ENCODE assay signal across 13 mouse cellular contexts in the genomic region with DNA sequence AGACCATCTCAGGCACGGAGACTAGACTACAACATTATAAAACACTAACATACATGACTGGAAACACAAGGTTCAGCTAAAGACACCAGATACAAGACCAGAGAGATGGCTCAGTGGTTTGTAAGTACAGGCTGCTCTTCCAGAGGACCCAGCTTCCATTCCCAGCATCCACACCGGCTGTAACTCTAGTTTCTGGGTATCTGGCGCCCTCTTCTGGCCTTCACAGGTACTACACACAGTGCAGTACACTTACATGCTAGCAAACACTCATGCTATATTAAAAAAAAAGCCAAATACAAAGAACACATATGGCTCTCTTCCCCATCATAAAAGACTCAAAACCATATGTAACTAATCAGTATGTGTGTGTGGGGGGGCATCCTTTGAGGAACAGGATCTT. TPM values are rescaled to one million over a fixed set of nuclear protein-coding genes. Genes with fewer than 3 reads are reported as not detected.
DNase-seq lines count a peak whose midpoint lies in the region; ATAC-seq and TF ChIP-seq lines count a peak whose summit lies in the region.
"Had no signal": no experiment of that assay in that cellular context is flagged by ENCODE, and none has a peak within 500 bp of the region (broad histone marks: within the 10 kb centered on the region; RNA-seq: fewer than 3 reads in every experiment).

No protein-coding gene starts in this region.

- H3K36me3 ChIP-seq in limb, embryonic 10.5 days, result no peaks in the 10 kb centered on the region
- no peaks in the 10 kb centered on the region for H3K36me3 ChIP-seq in hindbrain, embryonic 11.5 days (ENCODE audit: control insufficient read depth, insufficient read depth, low read length)
- H3K36me3 ChIP-seq: forebrain, embryonic 15.5 days; liver, embryonic 15.5 days had no signal

- no peaks in the 10 kb centered on the region for H3K9me3 ChIP-seq in limb, embryonic 10.5 days (replicated peaks)
- H3K9me3 ChIP-seq in hindbrain, embryonic 11.5 days (ENCODE audit: control insufficient read depth, low read length), result no peaks in the 10 kb centered on the region
- H3K9me3 ChIP-seq: forebrain, embryonic 15.5 days had no signal

- no peak for ATAC-seq in hindbrain, embryonic 11.5 days (ENCODE audit: low FRiP score)
- ATAC-seq: forebrain, embryonic 15.5 days had no signal

- no peaks in the 10 kb centered on the region for H3K4me1 ChIP-seq in cortical plate, adult 2 months (ENCODE audit: control insufficient read depth, insufficient read depth, low read length)
- peaks cover 1% of the 10 kb centered on the region for H3K4me1 ChIP-seq in limb, embryonic 10.5 days
- no peaks in the 10 kb centered on the region for H3K4me1 ChIP-seq in hindbrain, embryonic 11.5 days (replicated peaks; ENCODE audit: control insufficient read depth, insufficient read depth, low read length)
- H3K4me1 ChIP-seq: forebrain, embryonic 15.5 days; liver, embryonic 15.5 days; megakaryocyte, embryonic 14.5 days had no signal

- no peaks in the 10 kb centered on the region for H3K27me3 ChIP-seq in limb, embryonic 10.5 days (ENCODE audit: low read depth, poor library complexity, severe bottlenecking)
- no peaks in the 10 kb centered on the region for H3K27me3 ChIP-seq in hindbrain, embryonic 11.5 days (ENCODE audit: control insufficient read depth, insufficient read depth, low read length)
- H3K27me3 ChIP-seq: forebrain, embryonic 15.5 days; liver, embryonic 15.5 days had no signal

- TF ChIP-seq POLR2A in cortical plate, adult 2 months (IDR thresholded peaks at IDR 0.05; ENCODE audit: extremely low read depth, insufficient read depth, low read length), result no peak

- no peak for DNase-seq in layer of hippocampus, adult 2 months (ENCODE audit: low spot score in 2 of 2)
- no peak for DNase-seq in layer of hippocampus, adult 9-11 months
- peak; percentile 25 for DNase-seq in 416B (ENCODE audit: low read depth)
- DNase-seq in B cell, adult 2 months, result peak; percentile 24 to 34
- DNase-seq in limb, embryonic 10.5 days (ENCODE audit: low spot score), result no peak
- DNase-seq in hindbrain, embryonic 11.5 days (ENCODE audit: low spot score), result no peak
- DNase-seq: cerebellum, postnatal 36 days; kidney, postnatal 36 days; right cerebral cortex, postnatal 14 days had no signal

- TF ChIP-seq CTCF in layer of hippocampus, adult 2 months (conservative IDR thresholded peaks at IDR 0.05), result peak; percentile 57
- TF ChIP-seq CTCF in cortical plate, adult 2 months (IDR thresholded peaks at IDR 0.05; ENCODE audit: extremely low read depth, insufficient read depth, low read length), result 0 out of 2 replicates have a peak, but pooled peaks have one; percentile 5

- no peak overlapping the region for H3K4me3 ChIP-seq in layer of hippocampus, adult 2 months
- no peak overlapping the region for H3K4me3 ChIP-seq in cortical plate, adult 2 months (ENCODE audit: insufficient read depth, low read length)
- no peak overlapping the region for H3K4me3 ChIP-seq in limb, embryonic 10.5 days
- no peak overlapping the region for H3K4me3 ChIP-seq in hindbrain, embryonic 11.5 days (ENCODE audit: low read depth, low read length)
- H3K4me3 ChIP-seq: forebrain, embryonic 15.5 days; liver, embryonic 15.5 days; megakaryocyte, embryonic 14.5 days had no signal

- no peak overlapping the region for H3K4me2 ChIP-seq in hindbrain, embryonic 11.5 days (replicated peaks; ENCODE audit: low read depth, low read length)
- H3K4me2 ChIP-seq: forebrain, embryonic 15.5 days; liver, embryonic 15.5 days had no signal

- no peak overlapping the region for H3K9ac ChIP-seq in hindbrain, embryonic 11.5 days (ENCODE audit: low read depth, low read length)
- H3K9ac ChIP-seq: forebrain, embryonic 15.5 days; liver, embryonic 15.5 days had no signal

- 59% methylated on average over 3 of the region's 3 CpGs for WGBS in limb, embryonic 10.5 days
- WGBS in hindbrain, embryonic 11.5 days, result 64% methylated on average over 3 of the region's 3 CpGs

- no peak overlapping the region for H3K27ac ChIP-seq in layer of hippocampus, adult 2 months
- H3K27ac ChIP-seq in cortical plate, adult 2 months (ENCODE audit: insufficient read depth, low read length), result no peak overlapping the region
- H3K27ac ChIP-seq in limb, embryonic 10.5 days, result no peak overlapping the region
- no peak overlapping the region for H3K27ac ChIP-seq in hindbrain, embryonic 11.5 days (ENCODE audit: low read depth, low read length)
- H3K27ac ChIP-seq: forebrain, embryonic 15.5 days; liver, embryonic 15.5 days had no signal

RNA-seq across cellular contexts. Expression of gene Srrm1, which starts 22.3 kb away (rescaled TPM):
- total RNA-seq in layer of hippocampus, adult 2 months (2021), result 100 to 1,000 TPM; 136 to 153 TPM
- polyA plus RNA-seq in cortical plate, adult 2 months (2012; rRNA removed), result 115 and 131 TPM in 2 replicates
- polyA plus RNA-seq in limb, embryonic 10.5 days (2016; fragmentation: Nextera tagmentation; extraction: Ambion mirVana), result 233 TPM in 2 replicates
- 220 and 289 TPM in 2 replicates for polyA plus RNA-seq in hindbrain, embryonic 11.5 days (2014; fragmentation: Nextera tagmentation; extraction: Ambion mirVana)

RNA-seq across cellular contexts. Expression of gene Ncmap, which starts 22.6 kb away (rescaled TPM):
- total RNA-seq in layer of hippocampus, adult 2 months (2021), result under 1 TPM; 0.39 to 0.92 TPM
- polyA plus RNA-seq in cortical plate, adult 2 months (2012; rRNA removed), result 0.96 and 1.3 TPM in 2 replicates
- 0.35 TPM in 1 of 2 replicates, not detected in the other for polyA plus RNA-seq in limb, embryonic 10.5 days (2016; fragmentation: Nextera tagmentation; extraction: Ambion mirVana)
- polyA plus RNA-seq in hindbrain, embryonic 11.5 days (2014; fragmentation: Nextera tagmentation; extraction: Ambion mirVana), result 0.75 TPM in 1 of 2 replicates, not detected in the other

RNA-seq across cellular contexts. Expression of gene Rcan3, which starts 58.2 kb away (rescaled TPM):
- 10 to 100 TPM; 20.3 to 23.4 TPM for total RNA-seq in layer of hippocampus, adult 2 months (2021)
- 19.5 and 21.5 TPM in 2 replicates for polyA plus RNA-seq in cortical plate, adult 2 months (2012; rRNA removed)
- 6.4 and 6.7 TPM in 2 replicates for polyA plus RNA-seq in limb, embryonic 10.5 days (2016; fragmentation: Nextera tagmentation; extraction: Ambion mirVana)
- 11.0 and 13.9 TPM in 2 replicates for polyA plus RNA-seq in hindbrain, embryonic 11.5 days (2014; fragmentation: Nextera tagmentation; extraction: Ambion mirVana)

Comparison
In these comparisons a context has a peak if more than half of its experiments do, and no peak if none do; other contexts are left out.
1. DNase-seq: peak in 416B (single experiment) and B cell, adult 2 months (2 of 2); none in layer of hippocampus, adult 2 months (0 of 2), layer of hippocampus, adult 9-11 months (single experiment), limb, embryonic 10.5 days (single experiment) and hindbrain, embryonic 11.5 days (single experiment).